Mouse (Mus musculus): Measurements from ENCODE around the gene Zmym6.

The Zmym6 gene

GRCm38 (mm10) chr4:127110570-127110969 is 33.4 kb downstream of the Zmym6 start:
- in situ Hi-C loops (cut with MboI; ENCODE audit: unreplicated experiment in 2 of 2), result no loop called here

GRCm38 (mm10) chr4:127123391-127123790 is 46.2 kb downstream of the Zmym6 start, which contains the start of gene Tmem35b:
Gene Tmem35b (plus strand): TSS chr4:127123691.
- in situ Hi-C loops (cut with MboI; ENCODE audit: unreplicated experiment in 2 of 2), result loop anchor here in 1 of 2 experiments (10.0 kb wide), 1 partner anchor 111 kb away; no protein-coding TSS in a partner anchor

- in situ Hi-C loops (cut with MboI; ENCODE audit: unreplicated experiment in 2 of 2), result loop anchor here in 1 of 2 experiments (10.0 kb wide), 1 partner anchor 110 kb away; no protein-coding TSS in a partner anchor
Measured at GRCm38 (mm10) chr4:127124331-127124730, 47.1 kb downstream of the Zmym6 start.

- in situ Hi-C loops (cut with MboI; ENCODE audit: unreplicated experiment in 2 of 2), result loop anchor here in 1 of 2 experiments (10.0 kb wide), 1 partner anchor 109 kb away; no protein-coding TSS in a partner anchor
Measured at GRCm38 (mm10) chr4:127125834-127126463, 48.8 kb downstream of the Zmym6 start.

- in situ Hi-C loops (cut with MboI; ENCODE audit: unreplicated experiment in 2 of 2), result no loop called here
Measured at GRCm38 (mm10) chr4:127134687-127135086, 57.5 kb downstream of the Zmym6 start.

GRCm38 (mm10) chr4:127137591-127137990 is 60.4 kb downstream of the Zmym6 start:
- in situ Hi-C loops (cut with MboI; ENCODE audit: unreplicated experiment in 2 of 2), result no loop called here

- in situ Hi-C loops (cut with MboI; ENCODE audit: unreplicated experiment in 2 of 2), result no loop called here
Measured at GRCm38 (mm10) chr4:127138486-127138885, 61.3 kb downstream of the Zmym6 start.

- in situ Hi-C loops (cut with MboI; ENCODE audit: unreplicated experiment in 2 of 2), result no loop called here
Measured at GRCm38 (mm10) chr4:127150031-127150430, 72.8 kb downstream of the Zmym6 start.

GRCm38 (mm10) chr4:127153345-127153744 is 76.2 kb downstream of the Zmym6 start:
- in situ Hi-C loops (cut with MboI; ENCODE audit: unreplicated experiment in 2 of 2), result no loop called here

- in situ Hi-C loops (cut with MboI; ENCODE audit: unreplicated experiment in 2 of 2), result no loop called here
Measured at GRCm38 (mm10) chr4:127155757-127156156, 78.6 kb downstream of the Zmym6 start.

- in situ Hi-C loops (cut with MboI; ENCODE audit: unreplicated experiment in 2 of 2), result no loop called here
Measured at GRCm38 (mm10) chr4:127157746-127158145, 80.6 kb downstream of the Zmym6 start.

GRCm38 (mm10) chr4:127163926-127164325 is 86.7 kb downstream of the Zmym6 start:
- in situ Hi-C loops (cut with MboI; ENCODE audit: unreplicated experiment in 2 of 2), result no loop called here

GRCm38 (mm10) chr4:127167096-127167495 is 89.9 kb downstream of the Zmym6 start:
- in situ Hi-C loops (cut with MboI; ENCODE audit: unreplicated experiment in 2 of 2), result no loop called here

GRCm38 (mm10) chr4:127167731-127168130 is 90.5 kb downstream of the Zmym6 start:
- in situ Hi-C loops (cut with MboI; ENCODE audit: unreplicated experiment in 2 of 2), result no loop called here

- in situ Hi-C loops (cut with MboI; ENCODE audit: unreplicated experiment in 2 of 2), result no loop called here
Measured at GRCm38 (mm10) chr4:127168211-127168913, 91.2 kb downstream of the Zmym6 start.

GRCm38 (mm10) chr4:127168914-127169345 is 91.7 kb downstream of the Zmym6 start, which contains the start of gene Dlgap3:
Gene Dlgap3 (plus strand): TSS chr4:127169204.
- in situ Hi-C loops (cut with MboI; ENCODE audit: unreplicated experiment in 2 of 2), result no loop called here

- in situ Hi-C loops (cut with MboI; ENCODE audit: unreplicated experiment in 2 of 2), result no loop called here
Measured at GRCm38 (mm10) chr4:127169346-127170221, 92.4 kb downstream of the Zmym6 start.

- in situ Hi-C loops (cut with MboI; ENCODE audit: unreplicated experiment in 2 of 2), result no loop called here
Measured at GRCm38 (mm10) chr4:127170866-127171265, 93.7 kb downstream of the Zmym6 start.

GRCm38 (mm10) chr4:127171341-127171905 is 94.2 kb downstream of the Zmym6 start:
- in situ Hi-C loops (cut with MboI; ENCODE audit: unreplicated experiment in 2 of 2), result no loop called here

- in situ Hi-C loops (cut with MboI; ENCODE audit: unreplicated experiment in 2 of 2), result no loop called here
Measured at GRCm38 (mm10) chr4:127172119-127172518, 94.9 kb downstream of the Zmym6 start.

Measured in v-Abl transformed pro-B cells (cell line).